Mouse (Mus musculus): Measurements from ENCODE around the gene Fto. TPM values are rescaled to one million over a fixed set of nuclear protein-coding genes. Genes with fewer than 3 reads are reported as not detected.

The Fto gene
- polyA plus RNA-seq, 1 experiment, result 151 TPM

- no peak for DNase-seq
- no peak overlapping the region for H3K4me3 ChIP-seq (replicated peaks; ENCODE audit: insufficient read depth, low read depth, low read length)
- no peaks in the 10 kb centered on the region for H3K27me3 ChIP-seq (ENCODE audit: control insufficient read depth, insufficient read depth, low read length)
- no peak for TF ChIP-seq POLR2A (IDR thresholded peaks at IDR 0.05; ENCODE audit: borderline replicate concordance, insufficient read depth, low read length)
- no peak for TF ChIP-seq CTCF (IDR thresholded peaks at IDR 0.05; ENCODE audit: borderline replicate concordance, insufficient read depth, low read depth, low read length)
- no peak overlapping the region for H3K27ac ChIP-seq (ENCODE audit: insufficient read depth, low read length)
- WGBS, result 90% methylated on average over 11 of the region's 11 CpGs
- H3K4me1 ChIP-seq (ENCODE audit: control insufficient read depth, insufficient read depth, low read length), result no peaks in the 10 kb centered on the region
Measured at GRCm38 (mm10) chr8:91280467-91281212, 32.7 kb upstream of the Fto start.

- TF ChIP-seq CTCF (IDR thresholded peaks at IDR 0.05; ENCODE audit: borderline replicate concordance, insufficient read depth, low read depth, low read length) (no peak), POLR2A (IDR thresholded peaks at IDR 0.05; ENCODE audit: borderline replicate concordance, insufficient read depth, low read length) (no peak)
- no peaks in the 10 kb centered on the region for H3K4me1 ChIP-seq (ENCODE audit: control insufficient read depth, insufficient read depth, low read length)
- WGBS, result 91% methylated on average over 8 of the region's 8 CpGs
- DNase-seq, result no peak
- H3K27me3 ChIP-seq (ENCODE audit: control insufficient read depth, insufficient read depth, low read length), result no peaks in the 10 kb centered on the region
- H3K4me3 ChIP-seq (replicated peaks; ENCODE audit: insufficient read depth, low read depth, low read length), result no peak overlapping the region
- no peak overlapping the region for H3K27ac ChIP-seq (ENCODE audit: insufficient read depth, low read length)
Measured at GRCm38 (mm10) chr8:91281545-91281944, 31.8 kb upstream of the Fto start.

DNA sequence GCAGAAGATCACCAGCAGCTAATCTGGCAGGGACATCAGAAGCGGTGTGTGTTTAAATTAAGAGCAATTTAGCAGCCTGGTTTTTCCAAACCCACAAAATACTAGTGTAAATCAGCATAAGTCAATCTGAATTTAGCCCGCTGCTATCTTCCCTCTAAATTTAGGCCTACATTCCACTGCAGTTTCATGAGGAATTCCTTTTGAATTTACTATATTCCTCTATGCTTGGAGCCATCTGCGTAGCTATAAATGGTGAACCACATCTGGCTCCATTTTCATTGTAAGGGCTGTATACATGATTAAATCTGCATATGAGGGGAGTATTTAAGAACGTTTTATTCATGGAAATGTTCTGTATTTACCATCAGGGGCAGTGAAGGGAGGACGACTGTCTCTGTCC lies 30.7 kb upstream of the Fto start:
- no peak for TF ChIP-seq CTCF (IDR thresholded peaks at IDR 0.05; ENCODE audit: borderline replicate concordance, insufficient read depth, low read depth, low read length)
- no peak for TF ChIP-seq POLR2A (IDR thresholded peaks at IDR 0.05; ENCODE audit: borderline replicate concordance, insufficient read depth, low read length)
- no peak for DNase-seq
- Histone ChIP-seq H3K4me1 (ENCODE audit: control insufficient read depth, insufficient read depth, low read length) (no peaks in the 10 kb centered on the region), H3K27me3 (ENCODE audit: control insufficient read depth, insufficient read depth, low read length) (no peaks in the 10 kb centered on the region), H3K4me3 (replicated peaks; ENCODE audit: insufficient read depth, low read depth, low read length) (no peak overlapping the region), H3K27ac (ENCODE audit: insufficient read depth, low read length) (no peak overlapping the region)
- WGBS, result 77% methylated on average over 5 of the region's 5 CpGs

GRCm38 (mm10) chr8:91283815-91284214 lies 29.5 kb upstream of the Fto start:
- TF ChIP-seq CTCF (IDR thresholded peaks at IDR 0.05; ENCODE audit: borderline replicate concordance, insufficient read depth, low read depth, low read length), result no peak
- no peak for TF ChIP-seq POLR2A (IDR thresholded peaks at IDR 0.05; ENCODE audit: borderline replicate concordance, insufficient read depth, low read length)
- no peak overlapping the region for H3K4me3 ChIP-seq (replicated peaks; ENCODE audit: insufficient read depth, low read depth, low read length)
- WGBS, result 84% methylated on average over 1 of the region's 1 CpGs
- no peaks in the 10 kb centered on the region for H3K27me3 ChIP-seq (ENCODE audit: control insufficient read depth, insufficient read depth, low read length)
- H3K27ac ChIP-seq (ENCODE audit: insufficient read depth, low read length), result no peak overlapping the region
- DNase-seq, result no peak
- no peaks in the 10 kb centered on the region for H3K4me1 ChIP-seq (ENCODE audit: control insufficient read depth, insufficient read depth, low read length)

DNA sequence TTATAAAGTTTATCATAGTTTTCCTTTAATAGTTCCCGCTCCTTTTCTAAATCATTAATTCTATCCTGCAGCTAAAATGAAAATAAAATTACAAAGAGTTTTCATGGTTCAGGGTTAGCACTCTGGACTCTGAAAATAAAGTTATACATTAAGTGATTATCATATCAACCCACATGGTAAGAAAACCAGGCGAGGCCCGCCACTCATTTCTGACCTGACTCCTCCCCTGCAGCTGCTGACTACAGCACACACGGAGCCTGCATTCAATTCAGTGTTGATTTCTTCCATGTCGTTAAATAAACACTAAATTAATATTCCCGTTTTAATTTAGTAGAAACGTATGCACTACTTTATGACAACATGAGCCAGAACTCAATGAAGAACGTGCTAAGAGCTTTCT lies 27.1 kb upstream of the Fto start:
- H3K4me1 ChIP-seq (ENCODE audit: control insufficient read depth, insufficient read depth, low read length), result no peaks in the 10 kb centered on the region; the same call in 1 of the 2 replicates
- 76% methylated on average over 8 of the region's 8 CpGs for WGBS

DNA sequence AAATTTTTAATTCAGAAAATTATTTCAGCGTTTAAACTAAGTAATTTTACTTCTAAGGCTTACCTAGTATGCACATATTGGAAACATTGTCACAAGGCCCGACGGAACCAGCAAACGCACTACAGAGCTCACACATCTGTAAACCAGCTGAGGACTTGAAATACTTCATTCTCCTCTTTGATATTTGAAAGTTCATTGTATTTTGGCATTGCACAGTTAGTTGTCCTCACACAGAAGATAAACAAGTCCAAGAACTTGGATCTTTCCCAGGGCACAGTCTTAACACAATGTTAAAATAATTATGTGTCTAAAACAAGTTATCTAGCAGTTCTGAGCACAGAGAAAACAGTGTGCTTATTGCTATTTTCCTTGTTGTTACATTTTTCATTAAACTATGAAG lies 22.7 kb upstream of the Fto start:
- H3K4me3 ChIP-seq (replicated peaks; ENCODE audit: insufficient read depth, low read depth, low read length), result no peak overlapping the region
- DNase-seq, result no peak
- no peaks in the 10 kb centered on the region for H3K27me3 ChIP-seq (ENCODE audit: control insufficient read depth, insufficient read depth, low read length)
- H3K4me1 ChIP-seq (ENCODE audit: control insufficient read depth, insufficient read depth, low read length), result no peaks in the 10 kb centered on the region; the same call in 1 of the 2 replicates
- no peak for TF ChIP-seq CTCF (IDR thresholded peaks at IDR 0.05; ENCODE audit: borderline replicate concordance, insufficient read depth, low read depth, low read length)
- no peak for TF ChIP-seq POLR2A (IDR thresholded peaks at IDR 0.05; ENCODE audit: borderline replicate concordance, insufficient read depth, low read length)
- WGBS, result 92% methylated on average over 4 of the region's 4 CpGs
- no peak overlapping the region for H3K27ac ChIP-seq (ENCODE audit: insufficient read depth, low read length)

More for the DNA sequence above, 27.1 kb upstream of the Fto start:
- TF ChIP-seq CTCF (IDR thresholded peaks at IDR 0.05; ENCODE audit: borderline replicate concordance, insufficient read depth, low read depth, low read length) (no peak), POLR2A (IDR thresholded peaks at IDR 0.05; ENCODE audit: borderline replicate concordance, insufficient read depth, low read length) (no peak)
- DNase-seq, result no peak
- no peaks in the 10 kb centered on the region for H3K27me3 ChIP-seq (ENCODE audit: control insufficient read depth, insufficient read depth, low read length)
- H3K27ac ChIP-seq (ENCODE audit: insufficient read depth, low read length), result no peak overlapping the region
- H3K4me3 ChIP-seq (replicated peaks; ENCODE audit: insufficient read depth, low read depth, low read length), result no peak overlapping the region

DNA sequence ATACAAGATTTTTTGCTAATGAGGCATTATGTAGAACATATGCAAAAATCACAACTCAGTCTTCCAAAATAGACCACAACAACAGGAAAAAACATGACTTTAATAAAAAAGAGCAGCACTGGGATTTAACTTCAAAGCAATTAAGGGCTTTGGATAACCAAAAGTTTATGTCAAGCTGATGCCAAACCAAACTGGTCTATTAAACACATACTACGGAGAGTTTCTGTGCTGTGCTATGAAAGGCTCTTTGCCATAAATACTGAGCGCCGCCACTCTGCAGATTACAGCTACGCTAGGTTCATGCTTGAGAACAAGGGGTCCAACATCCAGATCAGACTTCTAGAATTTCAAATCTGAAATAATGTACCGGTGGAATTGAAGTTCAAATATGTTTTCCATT lies 17.5 kb upstream of the Fto start:
- no peak for DNase-seq
- WGBS, result 92% methylated on average over 5 of the region's 5 CpGs
- no peak overlapping the region for H3K27ac ChIP-seq (ENCODE audit: insufficient read depth, low read length)
- no peak overlapping the region for H3K4me3 ChIP-seq (replicated peaks; ENCODE audit: insufficient read depth, low read depth, low read length)
- no peak for TF ChIP-seq CTCF (IDR thresholded peaks at IDR 0.05; ENCODE audit: borderline replicate concordance, insufficient read depth, low read depth, low read length)
- no peak for TF ChIP-seq POLR2A (IDR thresholded peaks at IDR 0.05; ENCODE audit: borderline replicate concordance, insufficient read depth, low read length)
- H3K27me3 ChIP-seq (ENCODE audit: control insufficient read depth, insufficient read depth, low read length), result no peaks in the 10 kb centered on the region
- H3K4me1 ChIP-seq (ENCODE audit: control insufficient read depth, insufficient read depth, low read length), result no peaks in the 10 kb centered on the region; the same call in 1 of the 2 replicates

DNA sequence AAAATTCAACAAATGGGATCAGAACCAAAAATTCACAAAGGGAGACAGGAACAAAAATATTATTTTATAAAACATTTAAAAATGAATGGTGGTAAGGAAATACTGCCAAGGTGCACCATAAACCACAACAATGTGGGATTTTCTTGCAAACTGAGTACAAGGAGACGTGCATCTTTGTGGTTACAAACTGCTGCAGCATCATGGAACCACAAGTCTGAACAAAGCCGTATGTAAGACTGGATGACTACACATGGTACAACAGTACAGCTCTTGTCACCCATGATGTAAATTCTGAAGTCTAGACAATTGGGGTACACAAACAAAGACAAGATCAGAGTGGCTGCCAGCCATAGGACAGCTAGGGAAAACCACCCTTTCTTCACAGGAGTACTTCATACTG lies 14.7 kb upstream of the Fto start:
- H3K4me3 ChIP-seq (replicated peaks; ENCODE audit: insufficient read depth, low read depth, low read length), result no peak overlapping the region
- H3K4me1 ChIP-seq (ENCODE audit: control insufficient read depth, insufficient read depth, low read length), result no peaks in the 10 kb centered on the region

More for the DNA sequence above, 14.7 kb upstream of the Fto start:
- no peak for DNase-seq
- Histone ChIP-seq H3K27ac (ENCODE audit: insufficient read depth, low read length) (no peak overlapping the region), H3K27me3 (ENCODE audit: control insufficient read depth, insufficient read depth, low read length) (no peaks in the 10 kb centered on the region)
- no peak for TF ChIP-seq CTCF (IDR thresholded peaks at IDR 0.05; ENCODE audit: borderline replicate concordance, insufficient read depth, low read depth, low read length)
- TF ChIP-seq POLR2A (IDR thresholded peaks at IDR 0.05; ENCODE audit: borderline replicate concordance, insufficient read depth, low read length), result no peak
- 92% methylated on average over 2 of the region's 2 CpGs for WGBS
